ENCODE assay signal across 13 mouse cellular contexts in the genomic region with DNA sequence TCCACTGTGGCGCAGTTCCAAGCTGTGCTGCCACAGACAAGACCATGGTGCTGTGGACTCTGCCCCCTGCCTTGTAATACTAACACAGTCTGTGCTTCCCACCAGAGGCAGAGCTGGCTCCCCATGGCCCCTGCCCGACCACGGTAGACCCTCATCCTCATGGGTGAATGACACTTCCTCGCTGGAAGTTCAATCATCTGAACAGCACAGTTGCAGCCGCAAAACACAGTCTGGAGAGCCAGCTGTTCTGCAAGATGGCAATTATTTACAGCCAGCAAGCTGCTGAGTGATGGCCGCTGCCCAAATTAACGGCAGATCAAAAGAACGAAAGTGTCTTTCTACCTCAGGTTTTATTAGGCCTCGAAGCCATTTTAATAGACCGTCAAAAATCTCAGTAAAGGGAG.
DNase-seq lines count a peak whose midpoint lies in the region; ATAC-seq and TF ChIP-seq lines count a peak whose summit lies in the region.
"Had no signal": no experiment of that assay in that cellular context is flagged by ENCODE, and none has a peak within 500 bp of the region (broad histone marks: within the 10 kb centered on the region; RNA-seq: fewer than 3 reads in every experiment).

No protein-coding gene starts in this region.

- H3K27ac ChIP-seq in liver, adult 2 months (replicated peaks; ENCODE audit: insufficient read depth, low read depth, low read length) = no peak overlapping the region
- no peak overlapping the region for H3K27ac ChIP-seq in liver, embryonic 11.5 days (ENCODE audit: low read depth, low read length)
- no peak overlapping the region for H3K27ac ChIP-seq in forebrain, embryonic 15.5 days (replicated peaks)
- H3K27ac ChIP-seq in neural tube, embryonic 12.5 days = no peak overlapping the region
- H3K27ac ChIP-seq in heart, embryonic 12.5 days (ENCODE audit: poor library complexity, severe bottlenecking) = no peak overlapping the region

- peaks cover 5% of the 10 kb centered on the region; the same call in 1 of the 2 replicates for H3K36me3 ChIP-seq in liver, adult 2 months (ENCODE audit: control insufficient read depth, insufficient read depth, low read length)
- no peaks in the 10 kb centered on the region for H3K36me3 ChIP-seq in liver, embryonic 11.5 days (ENCODE audit: control insufficient read depth, insufficient read depth, low read length)
- no peaks in the 10 kb centered on the region for H3K36me3 ChIP-seq in forebrain, embryonic 15.5 days
- H3K36me3 ChIP-seq in neural tube, embryonic 12.5 days = no peaks in the 10 kb centered on the region
- H3K36me3 ChIP-seq in heart, embryonic 12.5 days = no peaks in the 10 kb centered on the region

- TF ChIP-seq CTCF in liver, adult 2 months (IDR thresholded peaks at IDR 0.05; ENCODE audit: low read depth, low read length) = no peak

- no peak overlapping the region for H3K4me3 ChIP-seq in liver, adult 2 months (ENCODE audit: insufficient read depth, low read depth, low read length)
- no peak overlapping the region for H3K4me3 ChIP-seq in liver, embryonic 11.5 days (ENCODE audit: low read depth, low read length)
- H3K4me3 ChIP-seq in forebrain, embryonic 15.5 days = no peak overlapping the region
- no peak overlapping the region for H3K4me3 ChIP-seq in neural tube, embryonic 12.5 days
- H3K4me3 ChIP-seq in heart, embryonic 12.5 days = no peak overlapping the region

- no peaks in the 10 kb centered on the region for H3K4me1 ChIP-seq in liver, adult 2 months (ENCODE audit: control insufficient read depth, insufficient read depth, low read length)
- H3K4me1 ChIP-seq in liver, embryonic 11.5 days (replicated peaks; ENCODE audit: control insufficient read depth, insufficient read depth, low read length) = no peaks in the 10 kb centered on the region
- peaks cover 22% of the 10 kb centered on the region for H3K4me1 ChIP-seq in forebrain, embryonic 15.5 days
- peaks cover 13% of the 10 kb centered on the region for H3K4me1 ChIP-seq in neural tube, embryonic 12.5 days
- no peaks in the 10 kb centered on the region; the same call in 1 of the 2 replicates for H3K4me1 ChIP-seq in heart, embryonic 12.5 days (replicated peaks)

- no peak overlapping the region for H3K4me2 ChIP-seq in liver, embryonic 11.5 days
- no peak overlapping the region for H3K4me2 ChIP-seq in forebrain, embryonic 15.5 days (replicated peaks)
- 0 out of 2 replicates have a peak overlapping the region, but pooled peaks have one; percentile 16 for H3K4me2 ChIP-seq in neural tube, embryonic 12.5 days (replicated peaks)
- no peak overlapping the region for H3K4me2 ChIP-seq in heart, embryonic 12.5 days

- WGBS in liver, adult 2 months = 61% methylated on average over 10 of the region's 10 CpGs
- WGBS in liver, embryonic 11.5 days = 58% methylated on average over 10 of the region's 10 CpGs
- WGBS in forebrain, embryonic 15.5 days = 10% methylated on average over 10 of the region's 10 CpGs
- 11% methylated on average over 10 of the region's 10 CpGs for WGBS in neural tube, embryonic 12.5 days
- WGBS in heart, embryonic 12.5 days = 66% methylated on average over 10 of the region's 10 CpGs

- no peak for TF ChIP-seq POLR2A in liver, adult 2 months (IDR thresholded peaks at IDR 0.05; ENCODE audit: extremely low read depth, insufficient read depth, low read length)

- H3K79me2 ChIP-seq in liver, adult 2 months (ENCODE audit: control insufficient read depth, insufficient read depth, low read length) = no peaks in the 10 kb centered on the region

- no peak overlapping the region for H3K9ac ChIP-seq in liver, adult 2 months (ENCODE audit: low read depth, low read length)
- no peak overlapping the region for H3K9ac ChIP-seq in liver, embryonic 11.5 days (ENCODE audit: low read depth, low read length)
- H3K9ac ChIP-seq in forebrain, embryonic 15.5 days (replicated peaks) = no peak overlapping the region
- no peak overlapping the region for H3K9ac ChIP-seq in neural tube, embryonic 12.5 days
- H3K9ac ChIP-seq in heart, embryonic 12.5 days = no peak overlapping the region

- no peaks in the 10 kb centered on the region for H3K27me3 ChIP-seq in liver, adult 2 months (ENCODE audit: control insufficient read depth, insufficient read depth, low read length)
- no peaks in the 10 kb centered on the region for H3K27me3 ChIP-seq in liver, embryonic 11.5 days (replicated peaks; ENCODE audit: control insufficient read depth, insufficient read depth, low read length)
- no peaks in the 10 kb centered on the region for H3K27me3 ChIP-seq in forebrain, embryonic 15.5 days
- no peaks in the 10 kb centered on the region for H3K27me3 ChIP-seq in neural tube, embryonic 12.5 days (replicated peaks)
- 0 out of 2 replicates have a peak, but pooled peaks cover 11% of the 10 kb centered on the region for H3K27me3 ChIP-seq in heart, embryonic 12.5 days (replicated peaks)

- ATAC-seq in liver, embryonic 11.5 days (replicated peaks; ENCODE audit: low FRiP score) = no peak
- peak; percentile 77 for ATAC-seq in forebrain, embryonic 15.5 days (replicated peaks)
- ATAC-seq in neural tube, embryonic 12.5 days (ENCODE audit: low FRiP score, low read depth) = 0 out of 2 replicates have a peak, but pooled peaks have one; percentile 48
- no peak for ATAC-seq in heart, embryonic 12.5 days (ENCODE audit: insufficient number of reproducible peaks, low FRiP score)
- ATAC-seq: intestine, embryonic 16.5 days had no signal

- peak; percentile 7 for DNase-seq in liver, adult 2 months (ENCODE audit: extremely low read depth, low read depth, low spot score)
- DNase-seq in liver, embryonic 11.5 days (ENCODE audit: low spot score) = no peak
- peak; percentile 61 for DNase-seq in layer of hippocampus, adult 9-11 months
- DNase-seq in MN1 (ENCODE audit: low spot score) = no peak
- DNase-seq in ovary, postnatal 10 days (ENCODE audit: low spot score) = no peak
- DNase-seq: heart, adult 11 months; lung, postnatal 10 days; right cerebral cortex, adult 18-20 months; thymus, adult 2 months had no signal

- H3K9me3 ChIP-seq in liver, embryonic 11.5 days (ENCODE audit: control insufficient read depth, low read length) = no peaks in the 10 kb centered on the region
- H3K9me3 ChIP-seq in forebrain, embryonic 15.5 days = no peaks in the 10 kb centered on the region
- H3K9me3 ChIP-seq in neural tube, embryonic 12.5 days = no peaks in the 10 kb centered on the region
- H3K9me3 ChIP-seq in heart, embryonic 12.5 days (replicated peaks) = no peaks in the 10 kb centered on the region

Comparison
In these comparisons a context has a peak if more than half of its experiments do, and no peak if none do; other contexts are left out.
1. DNase-seq: peak in liver, adult 2 months (single experiment) and layer of hippocampus, adult 9-11 months (single experiment); none in liver, embryonic 11.5 days (single experiment), MN1 (single experiment) and ovary, postnatal 10 days (single experiment).
2. ATAC-seq: peak in forebrain, embryonic 15.5 days (single experiment) and neural tube, embryonic 12.5 days (single experiment); none in liver, embryonic 11.5 days (single experiment) and heart, embryonic 12.5 days (single experiment).